Mouse (Mus musculus) brain, embryonic 14.5 days (tissue): ENCODE measurements around the gene Idnk.

Source experiments
- CTCF ChIP-seq: fragments of 200-500 bp; IDR thresholded peaks from 2 replicates; pipeline ENCODE4 v1.5.1; 2012; ENCODE audit warnings: inconsistent platforms, mild to moderate bottlenecking, moderate library complexity, borderline replicate concordance; ENCODE audit not compliant: insufficient read depth, insufficient read length; ENCODE audit errors: extremely low read depth
- POLR2A ChIP-seq: fragments of 200-500 bp; IDR thresholded peaks from 2 replicates; pipeline ENCODE4 v1.6.1; 2012; ENCODE audit warnings: mild to moderate bottlenecking, inconsistent platforms, borderline replicate concordance; ENCODE audit not compliant: poor library complexity, insufficient read depth, insufficient read length, severe bottlenecking; ENCODE audit errors: extremely low read depth

DNA sequence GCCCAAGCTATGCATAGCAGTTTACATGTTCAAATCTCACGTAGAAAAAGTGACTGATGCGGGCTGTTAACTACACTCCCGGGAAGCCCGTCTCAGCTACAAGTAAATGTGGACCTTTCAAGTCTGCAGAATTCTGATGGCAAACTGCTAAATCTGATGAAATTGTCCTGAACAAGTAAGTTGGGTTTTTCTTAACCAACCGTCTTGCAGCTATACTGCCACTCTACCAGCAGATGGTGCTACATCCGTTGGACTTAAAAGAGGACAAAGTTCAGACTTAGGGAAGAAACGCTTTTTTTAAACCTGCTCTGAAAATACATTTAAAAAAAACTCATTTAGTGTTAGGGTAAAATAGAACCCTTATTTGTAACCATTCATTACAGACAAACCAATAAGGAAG lies 31.3 kb upstream of the Idnk start:
- TF ChIP-seq CTCF, result peak; percentile 72; the same call in 1 of the 2 replicates
- TF ChIP-seq POLR2A, result no peak
